Mouse (Mus musculus) hindbrain, postnatal 0 days (tissue): Measurements from ENCODE around the gene Det1. TPM values are rescaled to one million over a fixed set of nuclear protein-coding genes. Genes with fewer than 3 reads are reported as not detected.

ENCODE experiments used
- ATAC-seq: fragments of 200-750 bp; cut with Nextera tagmentation; 2 replicates; pipeline ENCODE4 v1.8.0; 2017; ENCODE audit warnings: mild to moderate bottlenecking, moderate TSS enrichment, moderate library complexity
- DNase-seq: peaks from one replicate; pipeline ENCODE4 v3.0.0-alpha.2; 2015; ENCODE audit warnings: low spot score
- H3K27ac ChIP-seq: fragments of 300-500 bp; sonication (generic); 2 replicates; pipeline ENCODE4 v1.5.1; 2014; ENCODE audit warnings: mild to moderate bottlenecking
- H3K27me3 ChIP-seq: fragments of 300-500 bp; sonication (generic); 2 replicates; pipeline ENCODE4 v1.6.1; 2014; ENCODE audit warnings: low read length, mixed read lengths; ENCODE audit not compliant: insufficient read depth
- H3K36me3 ChIP-seq: fragments of 300-500 bp; sonication (generic); 2 replicates; pipeline ENCODE4 v1.6.1; 2014; ENCODE audit warnings: low read length, mixed read lengths; ENCODE audit not compliant: insufficient read depth
- H3K4me1 ChIP-seq: fragments of 300-500 bp; sonication (generic); 2 replicates; pipeline ENCODE4 v1.6.1; 2014; ENCODE audit warnings: antibody characterized with exemption, low read length, mixed read lengths; ENCODE audit not compliant: insufficient read depth
- H3K4me2 ChIP-seq: fragments of 300-500 bp; sonication (generic); 2 replicates; pipeline ENCODE4 v1.6.1; 2014; ENCODE audit warnings: low read depth, mild to moderate bottlenecking, low read length, moderate library complexity, mixed read lengths
- H3K4me3 ChIP-seq: fragments of 300-500 bp; sonication (generic); 2 replicates; pipeline ENCODE4 v1.5.1; 2014; ENCODE audit warnings: low read length
- H3K9ac ChIP-seq: fragments of 300-500 bp; sonication (generic); replicated peaks from 2 replicates; pipeline ENCODE4 v1.6.1; 2014; ENCODE audit warnings: mild to moderate bottlenecking, low read length, moderate library complexity, mixed read lengths
- H3K9me3 ChIP-seq: fragments of 300-500 bp; sonication (generic); 2 replicates; pipeline ENCODE4 v1.6.1; 2016; ENCODE audit warnings: low read length, mixed read lengths
- CTCF ChIP-seq: IDR thresholded peaks from 2 replicates; pipeline ENCODE4 v1.5.1; 2016; ENCODE audit warnings: antibody characterized with exemption, control low read depth, low read depth
- WGBS: fragments of 180-500 bp; shearing (Covaris S2); extraction: QIAGEN DNeasy Blood & Tissue Kit; methylation state at CpG from one replicate; pipeline ENCODE4 v1.1.7; 2014; 5-methylcytosine and 5-hydroxymethylcytosine counted together
- polyA plus RNA-seq: library from polyadenylated mRNA; unstranded; fragments of >200 nt; fragmentation: Nextera tagmentation; extraction: Ambion mirVana; gene quantifications from 2 replicates; pipeline ENCODE4 v1.2.1, GENCODE M21; 2015
- total RNA-seq: library from RNA; depleted of rRNA; stranded (reverse); fragments of >200 nt; gene quantifications from 2 replicates; pipeline ENCODE4 v1.2.3, GENCODE M21; 2014; rRNA removed

Gene Det1
- total RNA-seq (10.4 and 13.6 TPM in 2 replicates), polyA plus RNA-seq (6.4 and 6.9 TPM in 2 replicates)

- Histone ChIP-seq H3K27ac (peak within 1 kb of the TSS; percentile 86), H3K27me3 (no peaks in the 10 kb centered on the region), H3K36me3 (peaks cover 16% of the 10 kb centered on the region; the same call in 1 of the 2 replicates), H3K4me2 (peak within 1 kb of the TSS; percentile 78), H3K4me3 (peak within 1 kb of the TSS; percentile 82), H3K9me3 (no peaks in the 10 kb centered on the region), H3K4me1 (peaks cover 6% of the 10 kb centered on the region; the same call in 1 of the 2 replicates), H3K9ac (peak within 1 kb of the TSS; percentile 85)
- DNase-seq (peak; percentile 96), ATAC-seq (peak; percentile 97)
- TF ChIP-seq CTCF: peak; percentile 89
- under 1% methylated on average over 53 of the region's 54 CpGs for WGBS
These were observed at the start of gene Det1 for GRCm38 (mm10) chr7:78846737-78847434. TSS of gene Det1 (minus strand) at chr7:78847263.

GRCm38 (mm10) chr7:78895653-78896333, 48.7 kb upstream of the Det1 start, which contains the start of gene Aen:
TSS of gene Aen (plus strand) at chr7:78895854.
- H3K4me3 ChIP-seq: peak within 1 kb of the TSS; percentile 90
- no peaks in the 10 kb centered on the region for H3K27me3 ChIP-seq
- peak; percentile 98 for DNase-seq
- peak within 1 kb of the TSS; percentile 63 for H3K9ac ChIP-seq
- H3K4me2 ChIP-seq: peak within 1 kb of the TSS; percentile 93
- no peak for TF ChIP-seq CTCF
- H3K36me3 ChIP-seq: no peaks in the 10 kb centered on the region
- WGBS: 1% methylated on average over 53 of the region's 53 CpGs
- H3K9me3 ChIP-seq: no peaks in the 10 kb centered on the region
- peaks cover 4% of the 10 kb centered on the region for H3K4me1 ChIP-seq
- H3K27ac ChIP-seq: no peak within 1 kb of the TSS
- ATAC-seq: peak; percentile 98

GRCm38 (mm10) chr7:78895021-78895652, 48.1 kb upstream of the Det1 start:
- Histone ChIP-seq H3K4me2 (peak overlapping the region; percentile 93), H3K27ac (no peak overlapping the region), H3K4me3 (peak overlapping the region; percentile 90), H3K36me3 (no peaks in the 10 kb centered on the region), H3K27me3 (no peaks in the 10 kb centered on the region), H3K9me3 (no peaks in the 10 kb centered on the region), H3K4me1 (peaks cover 4% of the 10 kb centered on the region), H3K9ac (peak overlapping the region; percentile 63; the same call in 1 of the 2 replicates)
- TF ChIP-seq CTCF: no peak
- no peak for ATAC-seq
- WGBS: 54% methylated on average over 13 of the region's 13 CpGs
- DNase-seq: no peak

GRCm38 (mm10) chr7:78893917-78894316, 46.9 kb upstream of the Det1 start:
- 86% methylated on average over 10 of the region's 10 CpGs for WGBS
- Histone ChIP-seq H3K4me1 (peaks cover 4% of the 10 kb centered on the region), H3K4me2 (no peak overlapping the region), H3K27me3 (no peaks in the 10 kb centered on the region), H3K4me3 (no peak overlapping the region), H3K27ac (no peak overlapping the region), H3K9me3 (no peaks in the 10 kb centered on the region), H3K36me3 (no peaks in the 10 kb centered on the region), H3K9ac (no peak overlapping the region)
- no peak for ATAC-seq
- no peak for TF ChIP-seq CTCF
- no peak for DNase-seq

GRCm38 (mm10) chr7:78890641-78891040, 43.6 kb upstream of the Det1 start:
- 2% methylated on average over 16 of the region's 16 CpGs for WGBS
- H3K4me2 ChIP-seq: no peak overlapping the region
- DNase-seq (peak; percentile 91), ATAC-seq (no peak)
- no peaks in the 10 kb centered on the region for H3K9me3 ChIP-seq
- 0 out of 2 replicates have a peak, but pooled peaks cover 3% of the 10 kb centered on the region for H3K36me3 ChIP-seq
- no peak overlapping the region for H3K4me3 ChIP-seq
- no peak overlapping the region for H3K27ac ChIP-seq
- no peaks in the 10 kb centered on the region for H3K27me3 ChIP-seq
- TF ChIP-seq CTCF: peak; percentile 97
- H3K9ac ChIP-seq: no peak overlapping the region
- peaks cover 3% of the 10 kb centered on the region; the same call in 1 of the 2 replicates for H3K4me1 ChIP-seq

GRCm38 (mm10) chr7:78887431-78887842, 40.4 kb upstream of the Det1 start:
- H3K9ac ChIP-seq: no peak overlapping the region
- no peak overlapping the region for H3K4me3 ChIP-seq
- no peaks in the 10 kb centered on the region for H3K9me3 ChIP-seq
- no peak for ATAC-seq
- 0 out of 2 replicates have a peak, but pooled peaks cover 3% of the 10 kb centered on the region for H3K36me3 ChIP-seq
- DNase-seq: peak; percentile 49
- H3K27ac ChIP-seq: no peak overlapping the region
- no peak for TF ChIP-seq CTCF
- H3K4me2 ChIP-seq: peak overlapping the region; percentile 44; the same call in 1 of the 2 replicates
- H3K4me1 ChIP-seq: peaks cover 3% of the 10 kb centered on the region; the same call in 1 of the 2 replicates
- no peaks in the 10 kb centered on the region for H3K27me3 ChIP-seq
- 32% methylated on average over 9 of the region's 9 CpGs for WGBS
